Mouse (Mus musculus): ENCODE measurements around the gene Nfe2l1. TPM values are rescaled to one million over a fixed set of nuclear protein-coding genes. Genes with fewer than 3 reads are reported as not detected.
"Not testable (repeated sequence)": the region's sequence is repeated elsewhere in the genome, so short reads cannot be mapped to it uniquely, and the experiment has no call there.

Nfe2l1 gene
- total RNA-seq, 2 experiments from 2014 or later = 241 to 242 TPM

DNA sequence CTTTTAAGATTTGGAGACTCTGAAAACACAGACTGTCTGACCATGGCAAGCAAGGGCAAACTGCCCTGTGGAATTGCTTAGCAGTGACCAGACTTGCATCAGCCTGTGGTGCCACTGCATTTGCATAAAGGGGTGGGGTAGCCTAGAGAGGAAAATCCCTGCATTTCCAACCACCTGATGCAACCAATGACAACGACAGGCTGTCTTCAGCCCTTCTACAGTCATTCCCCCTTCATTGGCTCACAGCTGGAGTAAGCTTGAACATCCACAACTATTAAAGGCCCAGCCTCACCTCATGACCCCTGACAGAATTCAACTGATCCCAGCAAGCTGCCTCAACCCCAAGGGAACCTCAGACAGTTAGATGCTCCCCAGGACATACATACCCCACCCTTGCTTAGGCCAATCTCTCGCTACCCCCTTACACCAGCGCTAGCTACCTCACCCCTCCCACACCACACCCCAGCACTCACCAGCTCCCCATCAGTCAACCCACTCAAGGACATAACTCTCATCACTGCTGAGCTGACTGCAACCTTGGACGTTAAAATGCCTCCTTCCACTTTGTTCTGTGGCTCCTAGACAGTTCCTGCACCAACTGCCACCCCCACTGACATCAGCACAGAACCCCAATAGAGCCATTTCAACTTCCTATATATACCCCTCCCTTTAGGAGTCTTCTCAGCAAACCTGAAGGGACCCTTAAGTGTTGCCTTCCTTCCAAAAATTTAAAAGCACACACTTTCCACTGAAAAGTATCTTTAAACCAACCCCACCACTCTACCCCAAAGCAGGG, 6.9 kb downstream of the Nfe2l1 start:
- no peak for DNase-seq (ENCODE audit: low spot score in 2 of 2)

DNA sequence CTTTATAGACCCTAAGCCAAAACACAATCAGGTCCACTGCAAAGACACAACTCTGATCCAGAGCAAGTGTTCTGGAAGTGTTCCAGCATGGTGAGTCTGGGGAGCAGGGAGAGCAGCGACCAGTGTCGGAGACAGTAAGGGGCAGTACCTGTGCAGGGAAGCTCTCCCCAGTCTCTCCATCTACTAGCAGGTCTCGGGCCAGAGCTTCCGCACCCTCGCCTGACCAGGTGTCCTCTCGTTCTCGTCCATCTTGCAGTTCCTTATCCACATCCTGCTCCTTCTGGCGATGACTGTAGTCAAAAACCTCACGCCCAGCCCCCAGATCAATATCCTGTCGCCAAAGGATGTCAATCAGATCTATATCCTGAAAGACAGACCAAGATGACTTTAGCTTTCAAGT, 7.8 kb downstream of the Nfe2l1 start:
- DNase-seq (ENCODE audit: low spot score in 2 of 2) = no peak

DNA sequence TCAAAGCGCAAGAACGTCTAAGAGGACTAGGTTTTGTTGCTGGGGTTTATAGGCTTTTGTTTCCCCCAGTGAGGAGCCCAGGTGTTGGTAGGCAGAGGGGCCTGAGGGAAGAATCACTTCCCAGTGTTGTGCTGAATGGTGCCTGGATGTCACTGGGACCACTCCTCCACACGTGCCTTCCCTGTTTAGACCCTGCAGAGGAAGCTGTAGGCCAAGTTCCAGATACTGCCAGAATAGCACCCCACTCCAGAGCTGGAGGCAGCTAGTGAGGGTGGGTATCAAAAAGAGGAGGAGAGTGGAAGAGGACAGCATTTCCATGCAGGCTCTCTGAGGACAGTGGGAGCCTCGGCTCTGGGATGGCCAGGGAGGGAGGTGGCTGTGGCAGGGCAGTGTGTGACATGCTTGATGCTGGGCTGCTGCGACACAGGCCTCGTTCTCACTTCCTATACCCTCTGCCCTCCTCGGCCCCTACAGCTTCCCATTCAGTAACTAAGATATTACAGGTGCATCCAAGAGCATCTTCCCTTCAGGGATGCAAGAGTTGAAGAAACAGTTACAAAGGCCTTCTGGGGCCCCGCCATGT, 11.5 kb downstream of the Nfe2l1 start:
- DNase-seq (ENCODE audit: low spot score in 2 of 2) = no peak

DNA sequence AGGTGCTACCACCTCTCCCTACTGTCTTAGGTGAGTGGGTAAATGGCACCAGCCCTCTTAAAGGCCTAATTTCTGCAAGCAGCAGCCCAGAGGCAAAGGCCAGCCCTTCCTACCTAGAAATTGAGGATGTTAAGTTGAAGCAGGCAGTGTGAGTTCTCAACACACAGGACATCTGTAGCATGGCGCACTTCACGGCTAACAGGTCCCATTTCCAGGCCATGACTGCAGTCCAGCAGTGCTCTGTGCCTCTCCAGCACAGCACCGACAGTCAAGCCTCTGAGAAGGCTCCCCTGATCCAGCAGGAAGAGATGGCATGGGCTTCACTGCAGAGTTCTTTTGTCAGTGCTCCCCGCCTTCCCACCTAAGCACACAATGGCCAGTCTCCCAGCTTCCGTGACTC, 12.8 kb downstream of the Nfe2l1 start:
- DNase-seq (ENCODE audit: low spot score in 2 of 2) = no peak

DNA sequence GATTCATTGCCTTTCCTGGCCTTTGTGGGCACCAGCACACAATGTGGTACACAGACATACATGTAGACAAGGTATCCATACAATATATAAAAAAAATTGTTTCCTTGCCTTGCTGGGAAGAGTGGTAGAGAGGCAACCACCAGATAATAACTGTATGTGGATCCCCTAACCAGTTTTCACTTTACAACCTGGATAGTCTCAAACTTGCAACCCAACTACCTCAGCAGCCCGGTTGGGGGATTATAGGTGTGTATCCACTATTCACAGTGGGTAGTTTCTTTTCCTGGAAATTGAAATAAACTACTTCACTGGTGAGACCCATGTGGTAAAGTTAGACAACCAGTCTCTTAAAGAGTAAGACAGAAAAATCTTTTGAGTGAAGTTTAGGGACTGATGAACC, 13.3 kb downstream of the Nfe2l1 start:
- no peak for DNase-seq (ENCODE audit: low spot score in 2 of 2)

DNA sequence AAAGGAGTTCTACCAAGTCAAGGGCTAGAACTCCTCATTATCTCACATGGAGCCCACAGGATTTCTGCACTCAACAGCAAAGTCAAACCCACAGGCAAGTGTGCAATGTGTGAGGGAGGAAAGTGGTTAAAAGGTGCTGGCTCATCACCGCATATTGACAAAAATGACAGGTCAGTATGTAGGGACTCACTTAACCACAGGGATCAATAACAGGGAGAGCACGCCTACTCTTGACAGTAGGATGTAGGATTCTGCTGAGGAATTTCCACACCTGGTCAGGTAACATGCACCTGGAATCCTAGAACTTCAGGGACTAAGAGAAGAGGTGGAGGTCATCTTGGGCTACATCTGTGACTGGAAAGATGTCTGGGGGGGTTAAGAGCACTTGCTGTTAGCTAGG, 13.9 kb downstream of the Nfe2l1 start:
- no peak for DNase-seq (ENCODE audit: low spot score in 2 of 2)

DNA sequence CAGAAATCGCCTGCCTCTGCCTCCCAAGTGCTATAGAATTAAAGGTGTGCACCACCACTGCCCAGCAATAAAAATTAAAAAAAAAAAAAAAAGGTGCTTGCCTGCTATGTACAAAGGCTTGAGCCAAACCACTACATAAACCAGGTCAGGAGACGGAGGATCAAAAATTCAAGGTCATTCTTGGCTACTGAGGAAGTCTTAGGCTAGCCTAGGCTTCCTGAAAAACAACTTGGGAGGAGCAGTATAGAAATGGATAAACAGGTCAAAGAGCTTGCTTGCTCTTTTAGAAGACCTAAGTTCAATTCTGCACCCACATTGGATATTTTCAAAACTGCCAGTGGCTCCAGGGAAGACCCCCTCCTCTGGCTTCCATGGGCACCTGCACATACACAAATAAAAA, 15.3 kb downstream of the Nfe2l1 start:
- DNase-seq (ENCODE audit: low spot score in 2 of 2) = no peak

DNA sequence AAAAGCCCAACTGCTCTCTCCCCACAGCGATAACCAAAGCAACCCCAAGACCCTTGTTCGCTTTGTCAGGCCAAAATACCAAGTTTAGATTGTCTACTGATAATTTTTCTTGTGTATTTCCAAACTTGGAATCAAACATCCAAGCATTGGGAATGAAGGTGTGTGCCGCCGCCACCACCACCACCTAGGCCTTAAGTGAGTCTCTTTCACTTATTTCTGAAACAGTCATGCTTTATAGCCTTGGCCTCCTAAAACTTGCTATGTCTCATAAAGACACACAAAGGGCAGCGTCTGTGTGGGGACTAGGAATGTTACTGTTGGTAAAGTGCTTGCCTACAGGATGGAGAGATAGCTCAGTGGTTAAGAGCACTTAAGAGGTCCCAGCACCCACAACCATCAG, 15.8 kb downstream of the Nfe2l1 start:
- no peak for DNase-seq (ENCODE audit: low spot score in 2 of 2)

DNA sequence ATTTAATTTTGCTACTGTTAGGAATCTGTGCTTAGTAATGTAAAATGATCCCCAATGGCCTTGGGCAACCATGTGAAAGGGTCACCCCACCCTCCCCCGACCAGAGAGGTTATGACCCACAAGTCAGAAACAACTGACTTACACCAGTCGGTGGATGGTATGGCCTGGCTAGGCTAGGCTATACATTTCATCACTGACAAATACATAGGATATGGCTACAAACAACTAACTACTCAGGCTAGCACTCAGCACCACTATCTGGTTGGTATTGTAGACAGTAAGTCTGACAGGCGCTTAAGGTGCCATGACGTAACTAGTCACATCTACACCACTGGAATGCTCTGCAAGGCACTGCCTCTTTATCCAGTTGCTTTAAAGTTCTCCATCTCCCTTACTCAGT, 16.3 kb downstream of the Nfe2l1 start:
- DNase-seq (ENCODE audit: low spot score in 2 of 2) = no peak

DNA sequence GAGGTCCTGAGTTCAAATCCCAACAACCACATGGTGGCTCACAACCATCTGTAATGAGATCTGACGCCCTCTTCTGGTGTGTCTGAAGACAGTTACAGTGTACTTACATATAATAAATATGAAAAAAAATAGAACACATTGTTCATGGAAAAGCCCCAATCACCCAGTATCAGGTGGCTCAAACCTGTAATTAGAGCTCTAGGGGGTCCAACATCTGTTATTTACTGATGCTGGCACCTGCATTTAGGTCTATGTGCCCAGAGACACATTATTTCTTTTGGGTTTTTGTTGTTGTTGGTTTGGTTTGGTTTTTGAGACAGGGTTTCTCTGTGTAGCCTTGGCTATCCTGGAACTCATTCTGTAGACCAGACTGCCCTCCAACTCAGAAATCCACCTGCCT, 18.6 kb downstream of the Nfe2l1 start:
- not testable (repeated sequence) for DNase-seq (ENCODE audit: low spot score in 2 of 2)

DNA sequence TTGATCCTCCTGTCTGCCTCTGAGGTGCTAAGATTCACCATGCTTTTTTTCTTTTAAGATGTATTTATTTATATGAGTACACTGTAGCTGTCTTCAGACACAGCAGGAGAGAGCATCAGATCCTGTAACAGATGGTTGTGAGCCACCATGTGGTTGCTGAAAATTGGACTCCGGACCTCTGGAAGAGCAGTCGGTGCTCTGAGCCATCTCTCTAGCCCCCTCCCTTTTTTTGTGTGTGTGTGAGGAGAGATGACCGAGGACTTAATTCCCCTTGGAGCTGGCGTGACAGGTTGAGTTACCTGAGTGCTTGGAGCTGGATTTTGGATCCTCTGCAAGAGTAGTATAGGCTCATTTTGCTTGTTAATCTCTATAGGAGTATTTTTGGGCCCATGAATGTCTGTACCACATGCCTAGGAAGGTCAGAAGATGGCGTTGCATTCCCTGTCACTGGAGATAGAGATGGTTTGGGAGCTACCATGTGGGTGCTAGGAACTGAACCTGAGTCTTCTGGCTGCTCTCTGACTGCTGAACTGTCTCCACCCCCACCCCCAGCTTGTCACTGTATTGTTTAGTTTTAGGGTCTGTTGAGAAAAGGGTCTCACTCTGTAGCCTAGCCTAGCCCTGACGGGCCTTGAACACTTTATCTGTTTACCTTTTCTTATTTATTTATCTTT, 20.1 kb downstream of the Nfe2l1 start:
- no peak for DNase-seq (ENCODE audit: low spot score in 2 of 2)

DNA sequence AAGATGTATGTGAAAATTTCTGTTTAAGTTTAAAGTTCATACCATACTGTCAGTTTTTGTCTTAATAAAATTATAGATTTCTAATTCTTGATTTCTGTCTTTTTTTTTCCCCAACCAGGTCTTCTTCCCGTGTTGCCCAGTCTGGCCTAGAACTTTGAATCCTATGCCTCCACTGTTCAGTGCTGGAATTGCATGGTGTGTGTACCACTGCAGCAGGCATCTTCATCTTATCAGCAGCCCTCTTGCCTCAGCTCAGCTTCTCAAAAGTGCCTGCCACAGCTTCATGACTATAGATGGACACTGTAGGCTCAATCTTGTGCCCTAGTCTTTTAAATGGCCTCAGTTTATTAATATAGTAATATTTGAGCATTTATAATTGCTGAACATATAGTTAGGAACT, 21.7 kb downstream of the Nfe2l1 start:
- DNase-seq (ENCODE audit: low spot score in 2 of 2) = no peak

DNA sequence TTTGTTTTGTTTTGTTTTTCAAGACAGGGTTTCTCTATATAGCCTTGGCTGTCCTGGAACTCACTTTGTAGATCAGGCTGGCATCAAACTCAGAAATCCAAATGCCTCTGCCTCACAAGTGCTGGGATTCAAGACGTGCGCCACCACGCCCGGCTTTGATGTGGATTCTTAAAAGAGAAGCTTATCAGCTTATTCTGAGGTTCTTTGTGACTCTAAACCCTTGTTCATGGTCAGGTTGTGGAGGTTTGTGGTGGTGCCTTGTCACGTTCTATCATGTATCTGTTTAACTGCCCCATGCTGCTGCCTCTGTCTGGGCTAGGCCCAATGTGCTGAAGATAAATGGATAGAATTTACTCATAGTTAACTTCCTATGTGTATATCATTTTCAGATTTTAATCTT, 24.2 kb downstream of the Nfe2l1 start:
- DNase-seq (ENCODE audit: low spot score in 2 of 2) = no peak

DNA sequence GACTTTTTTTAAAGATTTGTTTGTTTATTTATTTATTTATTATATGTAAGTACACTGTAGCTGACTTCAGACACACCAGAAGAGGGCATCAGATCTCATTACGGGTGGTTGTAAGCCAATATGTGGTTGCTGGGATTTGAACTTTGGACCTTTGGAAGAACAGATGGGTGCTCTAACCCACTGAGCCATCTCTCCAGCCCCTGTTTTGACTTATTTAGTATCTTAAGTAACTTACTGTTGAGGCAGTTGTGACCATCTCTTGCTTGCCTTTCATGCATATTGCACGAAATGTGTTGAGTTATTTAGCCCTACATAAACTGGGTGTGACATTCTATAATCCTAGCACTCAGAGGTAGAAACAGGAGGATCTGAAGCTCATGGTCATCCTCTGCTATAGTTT, 30.3 kb downstream of the Nfe2l1 start:
- no peak for DNase-seq (ENCODE audit: low spot score in 2 of 2)

DNA sequence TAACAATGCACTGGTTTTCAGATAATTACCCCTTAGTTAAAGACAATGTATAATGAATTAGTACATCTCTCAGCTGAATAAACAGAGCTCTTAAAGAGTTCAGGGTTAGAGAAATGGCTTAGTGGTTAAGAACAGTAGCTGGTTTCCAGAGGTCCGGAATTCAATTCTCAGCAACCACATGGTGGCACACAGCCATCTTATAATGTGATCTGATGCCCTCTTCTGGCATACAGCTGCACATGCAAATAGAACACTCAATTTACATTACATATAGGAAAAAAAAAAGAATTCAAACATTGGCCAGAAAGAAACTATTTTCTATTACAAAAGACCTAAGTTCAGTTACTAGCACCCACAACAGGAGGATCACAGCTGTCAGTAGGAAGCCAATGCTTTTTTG, 33.2 kb downstream of the Nfe2l1 start:
- no peak for DNase-seq (ENCODE audit: low spot score in 2 of 2)

DNA sequence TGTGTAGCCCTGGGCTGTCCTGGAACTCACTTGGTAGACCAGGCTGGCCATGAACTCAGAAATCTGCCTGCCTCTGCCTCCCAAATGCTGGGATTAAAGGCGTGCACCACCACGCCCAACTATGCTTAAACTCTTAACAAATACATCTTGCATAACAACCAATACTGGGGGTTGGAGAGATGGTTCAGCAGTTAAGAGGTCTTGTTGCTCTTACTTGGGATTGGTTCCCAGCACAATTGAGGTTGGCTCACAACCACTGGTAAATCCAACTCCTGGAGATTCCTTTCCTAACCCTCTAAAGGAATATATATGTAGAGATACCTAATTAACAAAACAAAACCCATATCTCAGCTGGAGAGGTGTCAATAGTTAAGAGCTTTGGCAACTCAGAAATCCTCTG, 33.7 kb downstream of the Nfe2l1 start:
- no peak for DNase-seq (ENCODE audit: low spot score in 2 of 2)

DNA sequence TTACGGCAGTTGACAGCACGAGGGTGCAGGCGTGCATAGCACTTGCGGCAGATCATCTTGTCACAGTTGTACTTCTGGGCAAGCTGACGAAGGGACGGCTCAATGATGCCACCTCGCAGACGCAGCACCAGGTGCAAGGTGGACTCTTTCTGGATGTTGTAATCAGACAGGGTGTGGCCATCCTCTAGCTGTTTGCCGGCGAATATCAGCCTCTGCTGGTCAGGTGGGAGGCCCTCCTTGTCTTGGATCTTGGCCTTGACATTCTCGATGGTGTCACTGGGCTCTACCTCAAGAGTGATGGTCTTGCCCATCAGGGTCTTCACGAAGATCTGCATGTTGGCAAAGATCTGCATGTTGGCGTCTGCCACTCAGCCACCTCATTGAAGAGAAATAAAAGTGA, 34.3 kb downstream of the Nfe2l1 start:
- DNase-seq (ENCODE audit: low spot score in 2 of 2) = no peak

DNA sequence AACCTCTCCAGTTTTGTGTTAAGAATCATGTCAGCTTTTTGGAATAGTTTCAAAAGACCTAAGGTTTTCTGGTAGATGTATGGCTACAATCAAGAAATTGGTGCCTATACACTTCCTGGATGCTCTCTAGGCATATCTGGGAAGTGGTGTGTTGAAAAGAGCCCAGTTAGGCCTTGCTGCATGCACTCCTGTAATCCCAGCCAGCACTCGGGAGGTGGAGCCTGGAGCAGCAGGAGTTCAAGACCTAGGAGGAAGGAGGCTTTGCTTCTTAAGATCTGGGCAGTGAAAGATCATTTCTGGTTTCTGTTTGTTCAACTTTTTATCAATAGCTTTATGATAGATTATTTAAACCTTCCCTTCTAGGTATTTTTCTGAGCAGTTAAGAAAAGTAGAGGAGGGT, 39.1 kb downstream of the Nfe2l1 start:
- no peak for DNase-seq (ENCODE audit: low spot score in 2 of 2)

DNA sequence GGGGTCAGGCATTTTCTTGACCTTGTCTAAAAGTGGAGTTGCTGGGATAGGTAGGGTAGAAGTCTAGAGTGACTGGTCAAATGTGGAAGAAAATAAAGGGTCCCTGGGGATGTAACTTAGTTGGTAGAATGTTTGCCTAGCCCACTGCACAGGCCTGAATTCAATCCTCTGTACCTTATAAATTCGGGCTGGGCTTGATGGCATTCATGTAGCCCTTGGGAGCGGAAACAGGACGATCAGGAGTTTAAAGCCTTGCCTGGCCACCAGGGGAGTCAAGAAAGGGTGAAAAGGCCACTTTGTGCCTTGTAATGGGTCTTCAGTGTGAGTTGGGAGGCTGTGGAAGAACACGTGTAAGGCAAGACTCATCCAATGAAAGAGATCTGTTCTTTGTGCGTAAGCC, 39.8 kb downstream of the Nfe2l1 start:
- no peak for DNase-seq (ENCODE audit: low spot score in 2 of 2)

DNA sequence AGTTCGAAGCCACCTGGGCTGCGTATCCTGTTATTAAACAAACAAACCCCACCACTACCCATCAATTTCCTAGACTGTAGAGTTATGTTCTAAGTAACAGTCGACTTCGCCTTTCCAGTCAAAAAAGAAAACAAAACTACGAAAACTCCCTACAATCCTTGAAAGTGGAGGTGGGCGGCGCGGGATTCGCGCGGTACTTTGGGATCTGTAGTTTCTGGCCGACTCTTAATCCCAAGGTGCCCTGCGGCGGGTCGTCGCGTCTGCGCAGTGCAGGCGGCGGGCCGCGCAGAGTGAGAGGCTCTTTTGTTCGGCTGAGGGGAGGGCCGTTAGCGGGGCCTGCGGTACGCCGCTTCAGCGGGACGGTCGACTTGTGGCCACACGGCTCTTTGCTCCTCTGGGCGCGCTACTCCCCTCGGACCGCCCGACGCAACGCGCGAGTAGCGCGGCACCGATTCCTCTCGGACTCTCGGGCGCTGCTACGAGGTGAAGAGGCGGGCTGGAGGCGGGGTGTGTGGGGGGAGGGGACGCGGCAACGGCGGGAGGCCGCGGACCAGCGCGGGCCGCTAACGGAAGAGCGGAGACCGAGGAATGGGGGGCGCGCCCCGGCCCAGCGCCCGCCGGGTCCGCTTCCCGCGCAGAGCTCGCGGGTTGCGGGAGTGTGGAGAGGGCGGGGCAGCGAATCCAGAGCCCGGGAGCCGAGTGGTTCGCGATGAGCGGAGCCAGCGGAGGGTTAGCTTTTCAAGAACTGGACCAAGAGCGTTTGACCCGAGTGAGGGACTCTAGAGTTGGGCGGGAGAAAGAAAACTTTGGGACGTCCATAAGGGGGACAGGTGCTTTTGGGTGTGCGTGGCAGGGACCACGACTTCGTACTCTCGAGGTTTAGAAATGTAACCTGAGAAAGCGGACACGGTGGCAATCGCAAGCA, 40.6 kb downstream of the Nfe2l1 start, which contains the start of gene Cbx1:
Gene Cbx1, plus strand, starts transcription at position 257 of the 925 bp plus-strand sequence.
- DNase-seq (ENCODE audit: low spot score in 2 of 2) = peak; percentile 92 to 94

DNA sequence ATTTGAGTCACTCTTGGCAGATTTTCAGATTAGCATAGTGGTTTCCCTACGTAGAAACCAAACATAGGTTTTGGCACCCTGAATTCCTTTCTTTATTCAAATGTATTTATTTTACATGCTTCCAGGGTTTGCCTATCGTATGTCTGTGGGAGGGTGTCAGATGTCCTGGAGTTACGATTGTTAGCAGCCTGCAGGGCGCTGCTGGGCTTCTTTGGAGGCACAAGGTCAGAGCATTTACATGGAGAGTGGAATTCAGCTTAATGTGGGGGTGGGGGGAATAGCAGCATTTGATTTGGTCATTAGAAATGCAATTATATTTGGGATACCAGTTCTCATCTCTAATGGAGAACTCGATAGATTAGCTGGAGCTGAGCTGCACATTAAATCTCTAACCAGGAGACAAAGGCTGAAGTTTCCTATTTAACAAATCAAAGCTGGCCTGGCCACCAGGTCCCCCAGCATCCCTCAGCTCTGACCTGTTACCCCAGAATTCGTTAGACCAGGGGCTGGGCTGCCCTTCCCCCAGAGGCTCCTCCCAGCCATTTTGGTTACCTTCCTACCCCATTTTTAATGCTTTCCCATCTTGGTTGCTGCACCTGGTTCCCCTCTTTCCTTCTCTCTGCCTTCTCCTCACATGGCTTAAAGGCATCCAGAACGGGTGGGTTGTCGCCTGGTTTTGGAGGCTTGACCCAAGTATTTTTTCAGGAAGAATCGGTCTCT, 42.9 kb downstream of the Nfe2l1 start:
- no peak for DNase-seq (ENCODE audit: low spot score in 2 of 2)
